Mouse (Mus musculus) midbrain, embryonic 16.5 days (tissue): Measurements from ENCODE around the gene Rgp1. TPM values are rescaled to one million over a fixed set of nuclear protein-coding genes. Genes with fewer than 3 reads are reported as not detected.

ENCODE experiments used
- ATAC-seq: fragments of 200-750 bp; cut with Nextera tagmentation; 2 replicates; pipeline ENCODE4 v1.8.0; 2017; ENCODE audit warnings: moderate TSS enrichment
- H3K27ac ChIP-seq: fragments of 300-500 bp; sonication (generic); 2 replicates; pipeline ENCODE4 v1.5.1; 2014; ENCODE audit warnings: mild to moderate bottlenecking, low read length, mixed read lengths
- H3K27me3 ChIP-seq: fragments of 300-500 bp; sonication (generic); 2 replicates; pipeline ENCODE4 v1.6.1; 2014; ENCODE audit warnings: low read depth, low read length, mixed read lengths; ENCODE audit not compliant: control insufficient read depth, insufficient read depth
- H3K36me3 ChIP-seq: fragments of 300-500 bp; sonication (generic); 2 replicates; pipeline ENCODE4 v1.6.1; 2014; ENCODE audit warnings: mild to moderate bottlenecking, low read length, moderate library complexity, mixed read lengths; ENCODE audit not compliant: control insufficient read depth, insufficient read depth
- H3K4me1 ChIP-seq: fragments of 300-500 bp; sonication (generic); 2 replicates; pipeline ENCODE4 v1.6.1; 2014; ENCODE audit warnings: mild to moderate bottlenecking, low read length, mixed read lengths; ENCODE audit not compliant: control insufficient read depth, insufficient read depth
- H3K4me2 ChIP-seq: fragments of 300-500 bp; sonication (generic); 2 replicates; pipeline ENCODE4 v1.6.1; 2014; ENCODE audit warnings: mild to moderate bottlenecking, low read length, mixed read lengths
- H3K4me3 ChIP-seq: fragments of 300-500 bp; sonication (generic); 2 replicates; pipeline ENCODE4 v1.5.1; 2014; ENCODE audit warnings: low read depth, mild to moderate bottlenecking, low read length, moderate library complexity, mixed read lengths
- H3K9ac ChIP-seq: fragments of 300-500 bp; sonication (generic); 2 replicates; pipeline ENCODE4 v1.6.1; 2014; ENCODE audit warnings: low read depth, low read length, mixed read lengths
- H3K9me3 ChIP-seq: fragments of 300-500 bp; sonication (generic); replicated peaks from 2 replicates; pipeline ENCODE4 v1.6.1; 2014; ENCODE audit warnings: mild to moderate bottlenecking, low read length, mixed read lengths; ENCODE audit not compliant: control insufficient read depth, poor library complexity, severe bottlenecking
- WGBS: fragments of 180-500 bp; shearing (Covaris S2); extraction: QIAGEN DNeasy Blood & Tissue Kit; methylation state at CpG from one replicate; pipeline ENCODE4 v1.1.7; 2014; 5-methylcytosine and 5-hydroxymethylcytosine counted together
- polyA plus RNA-seq: library from polyadenylated mRNA; unstranded; fragments of >200 nt; fragmentation: Nextera tagmentation; extraction: Ambion mirVana; gene quantifications from 2 replicates; pipeline ENCODE4 v1.2.1, GENCODE M21; 2015

Gene Rgp1
- polyA plus RNA-seq, 1 experiment from 2014 or later: 15.2 TPM

DNA sequence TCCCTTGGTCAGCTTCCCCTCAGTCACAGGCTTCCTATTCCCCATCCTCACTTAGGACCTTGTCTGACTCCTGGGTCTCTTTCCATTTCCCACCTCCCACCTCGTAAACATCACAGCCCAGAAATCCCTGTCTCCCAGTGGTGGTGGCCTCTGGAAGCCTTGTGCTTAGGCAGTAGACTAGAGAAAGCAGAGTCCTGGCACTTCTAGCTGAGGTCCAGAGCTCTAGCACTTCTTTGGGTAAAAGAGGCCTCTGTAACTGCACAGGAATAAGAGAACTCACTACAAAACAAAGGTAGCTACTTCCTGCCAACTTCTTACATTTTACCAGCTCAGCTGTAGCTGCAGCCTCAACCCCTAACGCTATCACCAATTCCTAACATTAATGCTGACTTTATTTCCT lies 17.5 kb upstream of the Rgp1 start:
- Histone ChIP-seq H3K9me3 (no peaks in the 10 kb centered on the region), H3K27ac (no peak overlapping the region), H3K27me3 (no peaks in the 10 kb centered on the region), H3K36me3 (peaks cover 9% of the 10 kb centered on the region), H3K4me2 (peak overlapping the region; percentile 77), H3K9ac (peak overlapping the region; percentile 86), H3K4me3 (peak overlapping the region; percentile 62), H3K4me1 (peaks cover 45% of the 10 kb centered on the region)
- ATAC-seq: no peak
- WGBS: 38% methylated on average over 2 of the region's 2 CpGs

DNA sequence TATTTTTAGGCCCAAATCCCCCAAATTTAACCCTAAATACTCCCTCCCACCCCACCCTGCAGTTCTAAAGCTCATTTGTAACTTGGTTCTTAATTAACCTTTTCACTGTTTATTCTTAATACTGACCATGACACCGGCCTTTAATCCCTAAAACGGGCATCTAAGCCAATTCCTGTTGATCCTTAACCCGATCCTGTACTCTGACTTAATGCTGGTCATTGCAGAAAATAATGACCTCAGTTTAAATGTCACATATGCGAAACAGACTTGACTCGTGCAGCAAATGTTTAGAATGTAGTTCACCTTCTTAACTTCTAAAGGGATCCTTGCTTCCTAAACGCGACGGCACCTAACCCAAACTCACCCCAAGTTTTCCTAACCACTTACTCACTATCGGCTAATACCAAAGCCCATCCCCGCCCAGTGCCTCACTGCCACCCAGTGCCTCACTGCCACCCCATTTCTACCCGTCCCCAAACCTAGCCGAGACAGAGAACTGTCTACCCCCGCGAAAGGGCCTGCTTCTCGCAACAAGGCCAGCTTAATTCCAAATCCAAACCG lies 17.0 kb upstream of the Rgp1 start:
- H3K9me3 ChIP-seq: no peaks in the 10 kb centered on the region
- H3K4me3 ChIP-seq: peak overlapping the region; percentile 62
- H3K9ac ChIP-seq: peak overlapping the region; percentile 86
- peak overlapping the region; percentile 95 for H3K27ac ChIP-seq
- peaks cover 14% of the 10 kb centered on the region for H3K36me3 ChIP-seq
- peak; percentile 34; the same call in 1 of the 2 replicates for ATAC-seq
- 2% methylated on average over 16 of the region's 16 CpGs for WGBS
- peak overlapping the region; percentile 77 for H3K4me2 ChIP-seq
- peaks cover 45% of the 10 kb centered on the region for H3K4me1 ChIP-seq
- H3K27me3 ChIP-seq: no peaks in the 10 kb centered on the region

DNA sequence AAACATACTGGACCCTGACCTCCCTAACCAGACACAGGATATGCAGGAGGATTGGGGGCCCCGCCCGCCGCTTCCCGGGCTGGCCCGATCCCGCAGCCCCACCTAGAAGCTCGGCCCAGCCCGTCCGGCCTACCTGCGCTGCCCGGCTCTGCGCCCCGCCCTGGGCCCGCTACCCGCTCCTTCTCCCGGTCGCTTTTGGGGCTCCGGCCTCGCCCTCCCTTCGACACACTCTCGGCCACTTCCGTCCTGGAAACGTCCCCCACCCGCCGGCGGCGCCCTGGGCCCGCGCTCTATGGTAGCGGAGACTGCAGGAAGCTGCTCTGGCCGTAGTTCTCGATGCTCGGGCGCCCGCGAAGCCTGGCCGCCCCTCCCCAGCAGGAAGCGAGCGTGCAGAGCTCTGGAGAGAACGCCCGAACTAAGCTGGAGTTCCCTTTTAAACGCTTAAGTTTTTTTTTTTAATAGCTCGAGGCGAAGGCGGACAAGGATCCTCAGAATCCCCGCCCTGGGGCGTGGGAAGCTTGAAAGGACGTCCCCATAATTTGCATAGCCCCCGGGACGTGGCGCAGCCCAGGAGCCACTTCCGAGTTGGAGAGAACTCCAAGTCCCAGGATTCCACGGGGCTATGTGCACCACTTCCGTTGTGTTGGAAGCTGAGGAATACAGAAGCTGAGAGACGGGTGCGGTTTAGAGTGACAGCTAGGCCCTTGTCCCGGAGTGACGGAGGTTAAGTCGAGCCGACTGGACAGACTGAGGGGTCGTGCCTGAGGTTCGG lies 16.3 kb upstream of the Rgp1 start, which contains the start of the genes Creb3 and Tln1:
Gene Creb3 (plus strand): TSS at position 336 of the 772 bp plus-strand sequence.
Gene Tln1 (minus strand): TSS at position 695 of the 772 bp plus-strand sequence.
- WGBS: under 1% methylated on average over 62 of the region's 62 CpGs
- peaks cover 45% of the 10 kb centered on the region for H3K4me1 ChIP-seq
- H3K9ac ChIP-seq: peak within 1 kb of the TSS; percentile 86

DNA sequence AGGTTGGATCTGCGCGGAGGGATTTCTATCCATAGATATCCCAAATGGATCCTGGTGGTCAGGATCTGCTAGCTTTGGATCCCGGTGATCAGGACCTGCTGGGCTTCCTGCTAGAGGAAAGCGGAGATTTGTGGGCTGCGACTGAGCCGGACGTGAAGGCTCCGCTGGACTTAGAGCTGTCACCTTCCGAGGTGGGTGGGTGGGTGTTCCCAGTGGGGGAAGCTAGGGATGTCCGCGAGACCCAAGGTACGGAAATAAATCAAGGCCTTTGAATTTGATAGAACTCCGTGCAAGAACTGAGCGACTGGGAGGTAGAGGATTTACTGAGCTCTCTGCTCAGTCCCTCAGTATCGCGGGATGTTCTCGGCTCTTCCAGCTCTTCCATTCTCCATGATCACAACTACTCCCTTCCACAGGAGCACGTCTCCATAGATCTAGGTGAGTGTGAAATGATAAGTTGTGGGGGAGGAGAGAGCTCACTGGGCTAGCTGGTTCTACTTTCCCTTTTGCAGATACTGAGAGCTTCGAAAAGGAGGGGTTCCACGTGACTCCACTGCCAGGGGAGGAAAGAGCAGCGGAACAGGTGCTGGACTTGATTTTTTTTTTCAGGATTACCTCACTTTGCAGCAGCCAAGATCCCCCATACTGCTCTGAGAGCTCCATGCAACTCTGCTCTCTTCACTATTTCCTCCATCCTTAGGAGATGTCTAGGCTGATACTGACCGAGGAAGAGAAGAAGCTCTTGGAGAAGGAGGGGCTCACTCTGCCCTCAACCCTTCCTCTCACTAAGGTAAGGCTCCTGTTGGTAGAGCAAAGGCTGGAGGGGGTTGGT lies 15.5 kb upstream of the Rgp1 start:
- 5% methylated on average over 22 of the region's 22 CpGs for WGBS
- peak overlapping the region; percentile 87 for H3K4me2 ChIP-seq
- peak overlapping the region; percentile 95 for H3K27ac ChIP-seq
- peaks cover 43% of the 10 kb centered on the region for H3K4me1 ChIP-seq
- H3K36me3 ChIP-seq: peaks cover 26% of the 10 kb centered on the region
- peak overlapping the region; percentile 86 for H3K9ac ChIP-seq
- no peaks in the 10 kb centered on the region for H3K9me3 ChIP-seq
- no peaks in the 10 kb centered on the region for H3K27me3 ChIP-seq
- peak overlapping the region; percentile 62 for H3K4me3 ChIP-seq
- ATAC-seq: peak; percentile 21

More for the DNA sequence above, 16.3 kb upstream of the Rgp1 start, which contains the start of the genes Creb3 and Tln1:
- Histone ChIP-seq H3K27ac (peak within 1 kb of the TSS; percentile 95), H3K4me2 (peak within 1 kb of the TSS; percentile 87), H3K36me3 (peaks cover 21% of the 10 kb centered on the region), H3K4me3 (peak within 1 kb of the TSS; percentile 62), H3K27me3 (no peaks in the 10 kb centered on the region), H3K9me3 (no peaks in the 10 kb centered on the region)
- peak; percentile 97 for ATAC-seq

DNA sequence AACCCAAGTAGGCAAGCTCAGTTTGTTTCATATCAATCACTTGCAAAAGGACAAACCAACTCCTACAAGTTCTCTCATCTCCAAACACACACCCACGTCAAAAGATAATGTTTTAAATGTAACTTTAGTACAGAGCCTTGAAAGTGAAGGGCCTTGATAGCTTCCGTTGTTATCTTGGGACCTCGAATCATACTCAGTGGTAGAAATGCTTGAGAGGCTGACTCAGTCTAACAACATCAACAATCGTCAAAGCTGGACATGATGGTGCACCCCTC lies 15.0 kb upstream of the Rgp1 start:
- Histone ChIP-seq H3K4me1 (peaks cover 38% of the 10 kb centered on the region), H3K4me2 (peak overlapping the region; percentile 87), H3K4me3 (peak overlapping the region; percentile 62), H3K27me3 (no peaks in the 10 kb centered on the region), H3K9ac (peak overlapping the region; percentile 86), H3K27ac (no peak overlapping the region), H3K9me3 (no peaks in the 10 kb centered on the region), H3K36me3 (peaks cover 31% of the 10 kb centered on the region)
- ATAC-seq: no peak
- 91% methylated on average over 4 of the region's 4 CpGs for WGBS

DNA sequence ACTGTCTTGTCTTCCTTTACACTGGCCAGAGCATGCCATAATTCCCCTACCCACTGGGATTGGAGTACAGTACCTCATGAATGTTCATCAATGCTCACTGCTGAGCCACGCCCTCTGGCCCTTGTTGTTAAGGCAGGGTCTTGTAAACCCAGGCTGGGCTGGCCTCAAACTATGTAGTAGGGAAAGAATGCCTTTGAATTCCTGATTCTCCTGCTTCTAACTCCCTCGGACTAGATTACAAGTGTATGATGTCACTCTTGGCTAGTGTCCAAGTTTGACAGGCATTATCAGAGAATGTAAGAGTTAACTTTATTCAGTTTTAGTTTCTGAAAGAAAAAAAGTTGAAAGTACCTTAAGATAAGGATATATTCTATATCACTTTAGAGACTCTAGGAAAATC lies 14.3 kb upstream of the Rgp1 start:
- Histone ChIP-seq H3K27me3 (no peaks in the 10 kb centered on the region), H3K9ac (no peak overlapping the region), H3K27ac (no peak overlapping the region), H3K36me3 (peaks cover 34% of the 10 kb centered on the region), H3K4me2 (no peak overlapping the region), H3K4me3 (no peak overlapping the region), H3K9me3 (no peaks in the 10 kb centered on the region), H3K4me1 (peaks cover 32% of the 10 kb centered on the region)
- WGBS: 54% methylated on average over 2 of the region's 2 CpGs
- ATAC-seq: no peak

DNA sequence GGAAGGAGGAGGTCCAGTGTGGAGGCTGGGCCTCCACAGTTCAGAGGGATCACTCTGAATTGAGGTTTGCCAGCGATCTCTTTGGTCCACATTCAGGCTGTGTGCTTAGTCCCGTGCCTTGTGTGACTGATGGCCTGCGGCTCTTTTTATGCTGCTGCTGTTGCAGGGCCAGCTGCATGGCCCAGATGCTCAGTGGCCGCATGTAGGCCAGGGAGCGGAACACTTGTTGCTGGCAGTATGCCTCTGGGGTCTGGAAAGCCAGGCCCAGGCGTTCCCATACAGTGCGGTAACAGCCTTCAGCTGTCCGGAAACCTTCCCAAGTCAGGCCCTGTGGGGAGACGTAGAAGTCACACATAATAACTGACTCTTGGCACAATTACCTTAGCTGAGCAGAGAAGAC lies 11.4 kb upstream of the Rgp1 start:
- Histone ChIP-seq H3K9me3 (no peaks in the 10 kb centered on the region), H3K27ac (no peak overlapping the region)

DNA sequence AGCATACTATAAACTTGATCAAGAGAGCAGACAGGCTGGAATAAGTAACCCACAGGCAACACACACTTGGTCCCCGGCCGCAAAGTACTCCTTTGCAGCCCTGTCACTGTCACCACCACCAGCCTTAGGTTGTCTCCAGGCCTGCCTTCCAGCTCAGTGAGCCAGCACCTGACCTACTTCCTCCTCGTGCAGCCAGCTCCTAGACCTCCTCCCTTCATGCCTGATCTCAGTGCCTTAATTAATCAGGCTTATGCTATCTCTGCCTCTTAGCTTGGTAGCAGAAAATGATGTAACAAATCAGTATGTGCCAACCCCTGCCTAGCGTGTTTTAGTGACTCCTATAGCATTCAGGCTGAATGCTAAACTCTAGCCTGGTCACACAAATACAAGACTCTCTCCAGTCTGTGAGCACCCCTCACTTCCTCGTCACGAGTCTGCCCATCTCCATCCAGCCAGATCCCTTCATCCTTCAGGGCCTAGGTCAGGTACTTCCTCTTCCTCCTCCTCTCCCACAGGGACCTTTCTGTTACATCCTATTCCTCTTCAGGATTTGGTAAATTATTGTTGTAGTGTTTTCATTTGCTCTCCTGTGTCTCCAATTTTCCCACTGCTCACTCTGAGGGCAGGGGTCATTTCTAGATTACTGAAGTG lies 7.0 kb upstream of the Rgp1 start:
- H3K36me3 ChIP-seq: peaks cover 44% of the 10 kb centered on the region
- H3K4me3 ChIP-seq: no peak overlapping the region
- no peak overlapping the region for H3K4me2 ChIP-seq
- WGBS: 85% methylated on average over 6 of the region's 6 CpGs
- no peaks in the 10 kb centered on the region for H3K9me3 ChIP-seq
- no peak for ATAC-seq
- no peaks in the 10 kb centered on the region for H3K27me3 ChIP-seq
- no peak overlapping the region for H3K27ac ChIP-seq
- H3K4me1 ChIP-seq: peaks cover 21% of the 10 kb centered on the region
- no peak overlapping the region for H3K9ac ChIP-seq

More for the DNA sequence above, 11.4 kb upstream of the Rgp1 start:
- peaks cover 13% of the 10 kb centered on the region for H3K4me1 ChIP-seq
- no peak overlapping the region for H3K4me3 ChIP-seq
- no peak for ATAC-seq
- H3K27me3 ChIP-seq: no peaks in the 10 kb centered on the region
- no peak overlapping the region for H3K4me2 ChIP-seq
- 94% methylated on average over 9 of the region's 9 CpGs for WGBS
- H3K9ac ChIP-seq: no peak overlapping the region
- H3K36me3 ChIP-seq: peaks cover 56% of the 10 kb centered on the region
